Mouse (Mus musculus): Measurements from ENCODE around the gene Ttc27. TPM values are rescaled to one million over a fixed set of nuclear protein-coding genes. Genes with fewer than 3 reads are reported as not detected.

The Ttc27 gene
- total RNA-seq, 2 experiments from 2014 or later, result 7.6 to 9.0 TPM

GRCm38 (mm10) chr17:74870177-74871160, 152.9 kb downstream of the Ttc27 start:
- intact Hi-C loops (cut with DNase I; ENCODE audit: low total_unique reads), result no loop called here
- DNase-seq, result no peak

GRCm38 (mm10) chr17:74872567-74872966, 155.0 kb downstream of the Ttc27 start:
- DNase-seq, result no peak
- intact Hi-C loops (cut with DNase I; ENCODE audit: low total_unique reads), result no loop called here

GRCm38 (mm10) chr17:74873756-74874155, 156.2 kb downstream of the Ttc27 start:
- intact Hi-C loops (cut with DNase I; ENCODE audit: low total_unique reads), result no loop called here

GRCm38 (mm10) chr17:74875740-74876139, 158.2 kb downstream of the Ttc27 start:
- intact Hi-C loops (cut with DNase I; ENCODE audit: low total_unique reads), result no loop called here
- peak; percentile 0 for DNase-seq

More at GRCm38 (mm10) chr17:74873756-74874155, 156.2 kb downstream of the Ttc27 start:
- DNase-seq, result no peak

GRCm38 (mm10) chr17:74876954-74877353, 159.4 kb downstream of the Ttc27 start:
- DNase-seq, result no peak

GRCm38 (mm10) chr17:74879768-74880167, 162.2 kb downstream of the Ttc27 start:
- DNase-seq, result peak; percentile 2

More at GRCm38 (mm10) chr17:74876954-74877353, 159.4 kb downstream of the Ttc27 start:
- intact Hi-C loops (cut with DNase I; ENCODE audit: low total_unique reads), result no loop called here

GRCm38 (mm10) chr17:74887039-74887438, 169.5 kb downstream of the Ttc27 start:
- intact Hi-C loops (cut with DNase I; ENCODE audit: low total_unique reads), result no loop called here
- no peak for DNase-seq

More at GRCm38 (mm10) chr17:74879768-74880167, 162.2 kb downstream of the Ttc27 start:
- intact Hi-C loops (cut with DNase I; ENCODE audit: low total_unique reads), result no loop called here

- no peak for DNase-seq
These were observed 171.5 kb downstream of the Ttc27 start for GRCm38 (mm10) chr17:74888836-74889534.

GRCm38 (mm10) chr17:74889535-74890117, 172.1 kb downstream of the Ttc27 start:
- intact Hi-C loops (cut with DNase I; ENCODE audit: low total_unique reads), result no loop called here
- no peak for DNase-seq

More at GRCm38 (mm10) chr17:74888836-74889534, 171.5 kb downstream of the Ttc27 start:
- intact Hi-C loops (cut with DNase I; ENCODE audit: low total_unique reads), result no loop called here

- intact Hi-C loops (cut with DNase I; ENCODE audit: low total_unique reads), result no loop called here
- no peak for DNase-seq
These were observed 184.9 kb downstream of the Ttc27 start for GRCm38 (mm10) chr17:74902453-74902852.

- intact Hi-C loops (cut with DNase I; ENCODE audit: low total_unique reads), result no loop called here
- no peak for DNase-seq
These were observed 186.1 kb downstream of the Ttc27 start for GRCm38 (mm10) chr17:74903411-74904331.

- intact Hi-C loops (cut with DNase I; ENCODE audit: low total_unique reads), result no loop called here
- DNase-seq, result no peak
These were observed 186.8 kb downstream of the Ttc27 start for GRCm38 (mm10) chr17:74904332-74904687.

- no peak for DNase-seq
- intact Hi-C loops (cut with DNase I; ENCODE audit: low total_unique reads), result no loop called here
These were observed 187.4 kb downstream of the Ttc27 start for GRCm38 (mm10) chr17:74904956-74905355.

GRCm38 (mm10) chr17:74912995-74913394, 195.5 kb downstream of the Ttc27 start:
- intact Hi-C loops (cut with DNase I; ENCODE audit: low total_unique reads), result no loop called here
- no peak for DNase-seq

Other genes with a start within 250 kb of the Ttc27 start
- 10 to 100 TPM; 26.1 to 27.9 TPM for gene Yipf4, start 228.2 kb upstream of the Ttc27 start, total RNA-seq (2021)
- 10 to 100 TPM; 53.7 to 60.7 TPM for gene Birc6, start 189.4 kb upstream of the Ttc27 start, total RNA-seq (2021)

Data from gastrocnemius, postnatal 14 days (tissue).